ENCODE assay signal across 2 mouse cellular contexts in genomic region chr9:21273094-21273493, GRCm38 (mm10).
A peak's percentile ranks its signal among the peaks of the same experiment; 100 is the strongest.
TF ChIP-seq lines count a peak whose summit lies in the region.

No protein-coding gene starts in this region.

TF ChIP-seq in MEL, 35 proteins besides CTCF, POLR2A, EP300 and RAD21:
- TF ChIP-seq NELFE (IDR thresholded peaks at IDR 0.05; ENCODE audit: low read depth, low read length), result no peak
- TF ChIP-seq MAX (IDR thresholded peaks at IDR 0.05; ENCODE audit: low read length), result no peak
- no peak for TF ChIP-seq TCF12 (IDR thresholded peaks at IDR 0.05; ENCODE audit: low read depth, low read length)
- no peak for TF ChIP-seq ZKSCAN1 (IDR thresholded peaks at IDR 0.05; ENCODE audit: low read depth, low read length)
- no peak for TF ChIP-seq MXI1 (IDR thresholded peaks at IDR 0.05; ENCODE audit: low read depth, low read length)
- no peak for TF ChIP-seq TBP (IDR thresholded peaks at IDR 0.05; ENCODE audit: low read depth, low read length)
- peak; percentile 44; the same call in 1 of the 2 replicates for TF ChIP-seq POLR2AphosphoS5 (IDR thresholded peaks at IDR 0.05; ENCODE audit: borderline replicate concordance, low read depth, low read length)
- no peak; the same call in 1 of the 2 replicates for TF ChIP-seq CHD2 (IDR thresholded peaks at IDR 0.05; ENCODE audit: low read length)
- TF ChIP-seq UBTF (IDR thresholded peaks at IDR 0.05; ENCODE audit: borderline replicate concordance, insufficient read depth, low read depth, low read length), result no peak
- no peak for TF ChIP-seq TAL1 (IDR thresholded peaks at IDR 0.05; ENCODE audit: low read length)
- no peak for TF ChIP-seq ELF1 (IDR thresholded peaks at IDR 0.05; ENCODE audit: low read depth, low read length)
- TF ChIP-seq BHLHE40 (IDR thresholded peaks at IDR 0.05; ENCODE audit: borderline replicate concordance, low read depth, low read length), result no peak
- no peak for TF ChIP-seq GATA1 (IDR thresholded peaks at IDR 0.05; ENCODE audit: low read depth, low read length)
- no peak for TF ChIP-seq CHD1 (IDR thresholded peaks at IDR 0.05; ENCODE audit: low read depth, low read length)
- no peak for TF ChIP-seq GABPA (IDR thresholded peaks at IDR 0.05; ENCODE audit: low read depth, low read length)
- no peak for TF ChIP-seq ZC3H11A (IDR thresholded peaks at IDR 0.05; ENCODE audit: low read depth, low read length)
- 0 out of 2 replicates have a peak, but pooled peaks have one; percentile 36 for TF ChIP-seq MYB (IDR thresholded peaks at IDR 0.05; ENCODE audit: low read depth, low read length)
- no peak for TF ChIP-seq MAFK (IDR thresholded peaks at IDR 0.05; ENCODE audit: borderline replicate concordance, low read depth, low read length)
- no peak for TF ChIP-seq KAT2A (conservative IDR thresholded peaks at IDR 0.05; ENCODE audit: low read depth, low read length)
- TF ChIP-seq ZNF384 (IDR thresholded peaks at IDR 0.05; ENCODE audit: low read depth, low read length), result no peak
- TF ChIP-seq MYC (IDR thresholded peaks at IDR 0.05; ENCODE audit: low read depth, low read length), result no peak
- no peak for TF ChIP-seq USF1 (IDR thresholded peaks at IDR 0.05; ENCODE audit: low read depth, low read length)
- TF ChIP-seq NRF1 (IDR thresholded peaks at IDR 0.05; ENCODE audit: insufficient read depth, low read depth, low read length, poor library complexity, severe bottlenecking), result no peak
- TF ChIP-seq POLR2AphosphoS2 (IDR thresholded peaks at IDR 0.05; ENCODE audit: low read length), result peak; percentile 62
- TF ChIP-seq USF2 (IDR thresholded peaks at IDR 0.05; ENCODE audit: borderline replicate concordance in 1 of 2, insufficient read depth in 1 of 2, low read depth in 1 of 2, low read length in 2 of 2), result no peak
- peak; percentile 20; the same call in 1 of the 2 replicates for TF ChIP-seq SMC3 (IDR thresholded peaks at IDR 0.05; ENCODE audit: low read depth, low read length)

TF ChIP-seq in myocyte, 11 proteins besides CTCF, POLR2A, EP300 and RAD21:
- TF ChIP-seq MYOD1 (IDR thresholded peaks at IDR 0.05; ENCODE audit: control insufficient read depth in 1 of 3, insufficient read length in 2 of 3, low read depth in 2 of 3) (no peak), POLR2AphosphoS2 (IDR thresholded peaks at IDR 0.05; ENCODE audit: insufficient read length, low read depth) (peak; percentile 88)
